Mouse (Mus musculus) cortical plate, adult 2 months (tissue): ENCODE measurements around the gene Csf3. TPM values are rescaled to one million over a fixed set of nuclear protein-coding genes. Genes with fewer than 3 reads are reported as not detected.

Experiments used
- H3K27ac ChIP-seq: fragments of 200-500 bp; 2 replicates; pipeline ENCODE4 v1.5.1; 2012; ENCODE audit warnings: low read length, control low read depth, inconsistent platforms; ENCODE audit not compliant: insufficient read depth
- H3K4me1 ChIP-seq: fragments of 200-500 bp; 2 replicates; pipeline ENCODE4 v1.6.1; 2011; ENCODE audit warnings: low read length; ENCODE audit not compliant: control insufficient read depth, insufficient read depth
- H3K4me3 ChIP-seq: fragments of 200-500 bp; 2 replicates; pipeline ENCODE4 v1.5.1; 2011; ENCODE audit warnings: mild to moderate bottlenecking, low read length, control low read depth; ENCODE audit not compliant: insufficient read depth
- CTCF ChIP-seq: fragments of 200-500 bp; IDR thresholded peaks from 2 replicates; pipeline ENCODE4 v1.5.1; 2011; ENCODE audit warnings: mild to moderate bottlenecking, control low read depth, low read length; ENCODE audit not compliant: insufficient read depth; ENCODE audit errors: extremely low read depth
- POLR2A ChIP-seq: fragments of 200-500 bp; IDR thresholded peaks from 2 replicates; pipeline ENCODE4 v1.6.1; 2011; ENCODE audit warnings: mild to moderate bottlenecking, low read length, control low read depth; ENCODE audit not compliant: insufficient read depth; ENCODE audit errors: extremely low read depth
- polyA plus RNA-seq: library from polyadenylated mRNA; depleted of rRNA; stranded (reverse); fragments of >200 nt; gene quantifications from 2 replicates; pipeline ENCODE4 v1.2.3, GENCODE M21; 2012

Gene Csf3
- polyA plus RNA-seq, 1 experiment = 0.08 TPM

DNA sequence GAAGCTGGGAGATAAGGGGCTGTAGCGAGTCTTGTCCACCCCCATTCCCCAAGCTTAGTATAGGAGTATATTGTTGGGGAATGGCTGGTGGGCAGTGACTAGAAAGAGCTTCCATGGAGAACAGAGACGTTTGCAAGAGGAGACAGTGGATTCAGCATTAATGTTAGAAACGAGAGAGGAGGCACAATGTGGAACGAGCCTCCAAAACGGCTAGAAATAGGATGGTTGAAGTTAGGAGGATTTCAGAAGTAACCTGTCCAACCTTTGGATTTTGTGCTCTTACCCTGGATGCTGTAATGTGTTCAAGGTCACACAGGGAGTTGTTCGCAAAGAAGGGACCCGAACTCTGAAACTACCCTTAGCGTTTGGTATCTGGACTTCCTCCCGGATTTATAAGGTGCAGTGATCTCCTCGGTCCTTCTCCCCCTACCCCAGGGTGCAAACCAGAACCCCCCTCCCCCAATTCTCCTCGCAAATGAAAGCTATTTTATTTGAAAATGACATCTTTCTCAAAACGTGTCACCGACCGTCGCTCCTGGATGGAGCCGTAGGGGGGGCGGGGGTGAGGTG lies 40.1 kb downstream of the Csf3 start:
- H3K4me3 ChIP-seq = peak overlapping the region; percentile 55
- TF ChIP-seq CTCF (no peak), POLR2A (no peak)
- H3K4me1 ChIP-seq = peaks cover 5% of the 10 kb centered on the region
- H3K27ac ChIP-seq = peak overlapping the region; percentile 43

DNA sequence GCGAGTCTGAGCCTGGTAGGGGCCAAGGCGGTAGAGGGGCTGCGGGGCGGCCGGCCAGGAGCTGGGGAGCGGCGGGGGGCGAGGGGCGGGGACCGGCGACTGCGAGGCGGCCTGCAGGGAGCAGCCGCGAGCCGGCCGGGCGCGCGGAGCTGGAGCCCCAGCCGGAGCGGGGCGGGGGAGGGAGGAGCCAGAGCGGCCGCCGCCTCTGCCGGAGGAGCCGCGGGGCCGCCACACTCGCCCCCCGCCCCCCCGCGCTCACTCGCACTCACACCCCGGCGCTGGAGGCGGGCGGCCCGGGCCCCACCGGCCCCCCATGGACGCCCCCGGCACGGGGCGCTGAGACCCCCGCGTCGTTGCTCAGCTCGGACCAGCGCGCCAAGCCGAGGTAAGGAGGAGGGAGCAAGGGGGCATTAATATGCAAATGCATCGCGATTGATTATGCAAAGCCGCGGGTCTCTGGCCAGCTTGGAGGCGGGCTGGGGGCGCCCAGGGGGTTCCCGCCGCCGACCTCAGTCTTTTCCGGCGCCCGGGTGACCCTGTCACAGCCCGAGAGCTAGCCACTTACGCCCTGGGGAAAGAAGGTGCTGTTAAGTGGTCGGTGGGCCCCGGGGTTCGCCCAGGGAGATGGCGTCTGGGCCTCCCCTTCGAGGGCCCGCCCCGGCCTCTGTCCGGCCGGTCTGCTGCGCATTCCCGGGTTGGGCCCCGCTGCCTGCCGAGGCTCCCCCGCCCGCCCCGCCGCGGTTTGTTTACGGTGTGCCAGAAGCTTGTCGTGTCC lies 40.7 kb downstream of the Csf3 start:
- TF ChIP-seq POLR2A (no peak), CTCF (no peak)
- peak overlapping the region; percentile 55 for H3K4me3 ChIP-seq
- H3K4me1 ChIP-seq = peaks cover 8% of the 10 kb centered on the region
- H3K27ac ChIP-seq = peak overlapping the region; percentile 99

GRCm38 (mm10) chr11:98742397-98743291 lies 41.6 kb downstream of the Csf3 start:
- TF ChIP-seq CTCF (no peak), POLR2A (0 out of 2 replicates have a peak, but pooled peaks have one; percentile 27)

GRCm38 (mm10) chr11:98743655-98744345 lies 42.7 kb downstream of the Csf3 start:
- peak overlapping the region; percentile 49 for H3K27ac ChIP-seq
- peak overlapping the region; percentile 55 for H3K4me3 ChIP-seq
- TF ChIP-seq POLR2A = no peak
- no peak for TF ChIP-seq CTCF
- peaks cover 14% of the 10 kb centered on the region for H3K4me1 ChIP-seq

More at GRCm38 (mm10) chr11:98742397-98743291, 41.6 kb downstream of the Csf3 start:
- Histone ChIP-seq H3K27ac (peak overlapping the region; percentile 99), H3K4me3 (peak overlapping the region; percentile 55), H3K4me1 (peaks cover 9% of the 10 kb centered on the region)

GRCm38 (mm10) chr11:98744456-98745019 lies 43.5 kb downstream of the Csf3 start:
- Histone ChIP-seq H3K4me3 (peak overlapping the region; percentile 55), H3K27ac (peak overlapping the region; percentile 49), H3K4me1 (peaks cover 17% of the 10 kb centered on the region)
- TF ChIP-seq POLR2A (no peak), CTCF (no peak)

GRCm38 (mm10) chr11:98745932-98746853 lies 45.1 kb downstream of the Csf3 start:
- H3K4me1 ChIP-seq = peaks cover 24% of the 10 kb centered on the region
- peak overlapping the region; percentile 74 for H3K27ac ChIP-seq
- H3K4me3 ChIP-seq = no peak overlapping the region
- TF ChIP-seq CTCF (no peak), POLR2A (no peak)

DNA sequence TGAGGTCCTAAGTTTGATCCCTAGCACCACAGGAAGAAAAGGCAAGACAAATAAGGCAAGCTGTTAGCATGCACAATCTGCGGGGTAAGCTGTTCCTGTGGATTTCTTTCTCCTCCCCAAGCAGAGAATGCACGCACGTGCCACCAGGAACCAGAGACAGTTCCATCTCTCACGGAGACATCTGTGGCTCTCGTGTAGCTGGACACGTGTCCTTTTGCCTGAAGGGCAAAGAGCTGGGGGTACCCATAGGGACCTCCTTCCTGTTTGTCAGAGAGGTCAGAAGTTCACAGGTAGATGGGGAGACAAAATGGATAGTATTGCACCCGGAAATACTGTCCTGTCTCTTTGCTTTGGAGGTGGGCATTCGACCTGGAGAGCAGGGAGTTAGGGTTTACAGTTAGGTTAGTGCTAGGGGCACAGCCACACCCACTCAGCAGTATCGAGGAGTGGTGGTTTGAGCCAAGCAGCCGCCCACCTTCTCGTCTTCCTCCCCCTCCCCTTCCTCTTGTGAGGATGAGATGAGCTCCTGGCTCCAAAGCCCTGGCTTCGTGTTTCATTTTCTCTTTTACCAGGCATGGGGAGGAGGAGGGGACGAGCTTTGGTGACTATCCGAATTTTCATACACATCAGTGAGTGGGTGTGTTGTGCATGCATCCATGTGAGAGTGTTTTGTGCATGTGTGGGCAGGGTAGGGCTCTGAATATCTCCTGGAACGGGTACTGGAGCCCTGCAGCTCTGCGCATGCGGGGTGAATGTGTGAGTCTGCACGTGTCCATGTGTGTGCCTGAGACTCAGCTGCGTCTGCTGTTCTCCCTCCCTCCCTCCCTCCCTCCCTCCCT lies 46.0 kb downstream of the Csf3 start:
- Histone ChIP-seq H3K4me3 (no peak overlapping the region; the same call in 1 of the 2 replicates), H3K4me1 (peaks cover 27% of the 10 kb centered on the region), H3K27ac (peak overlapping the region; percentile 74)
- 0 out of 2 replicates have a peak, but pooled peaks have one; percentile 19 for TF ChIP-seq POLR2A
- no peak for TF ChIP-seq CTCF
